Mouse (Mus musculus): ENCODE measurements around the gene Sel1l. TPM values are rescaled to one million over a fixed set of nuclear protein-coding genes. Genes with fewer than 3 reads are reported as not detected.
"Not testable (repeated sequence)": the region's sequence is repeated elsewhere in the genome, so short reads cannot be mapped to it uniquely, and the experiment has no call there.

Sel1l gene
- total RNA-seq, 2 experiments from 2014 or later: 170 to 176 TPM

DNA sequence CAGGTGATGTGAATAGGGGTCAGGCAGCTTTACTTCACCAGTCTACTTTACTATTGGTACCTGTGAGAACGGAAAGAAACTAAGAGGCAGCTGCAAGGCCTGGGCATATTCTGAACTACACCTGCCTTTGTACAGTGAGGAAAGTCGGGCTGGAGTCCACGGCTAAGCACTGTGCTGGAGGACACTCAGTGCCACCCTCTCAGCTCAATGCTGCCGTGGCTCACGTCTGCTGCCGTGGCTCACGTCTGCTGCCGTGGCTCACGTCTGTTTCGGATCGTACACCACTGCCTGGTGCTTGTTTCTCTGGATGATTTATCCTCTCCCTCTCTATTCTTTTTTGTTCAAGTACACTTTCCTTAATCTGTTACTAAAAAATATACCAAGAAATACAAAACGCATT, 28.5 kb downstream of the Sel1l start:
- no peak for DNase-seq (ENCODE audit: low spot score in 2 of 2)

DNA sequence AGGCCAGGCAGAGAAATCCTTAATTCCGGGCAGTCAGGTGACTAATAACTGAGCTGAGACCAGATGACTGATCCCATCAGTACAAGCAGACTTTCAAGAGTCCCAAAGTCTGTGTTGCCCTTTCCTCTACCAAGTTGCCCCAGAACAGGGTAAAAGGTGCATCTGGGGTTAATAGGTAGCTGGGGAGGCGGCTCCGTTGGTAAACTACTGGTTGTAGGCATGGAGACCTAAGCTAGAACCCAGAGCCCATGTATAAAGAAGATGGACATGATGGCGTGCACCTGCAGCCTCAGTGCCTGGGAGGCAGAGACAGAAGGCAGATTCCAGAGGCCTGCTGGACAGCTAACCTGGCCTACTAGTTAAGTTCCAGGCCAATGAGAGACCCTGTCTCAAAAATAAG, 30.2 kb downstream of the Sel1l start:
- no peak for DNase-seq (ENCODE audit: low spot score in 2 of 2)

GRCm38 (mm10) chr12:91815990-91816389, 33.0 kb downstream of the Sel1l start:
- no peak for DNase-seq (ENCODE audit: low spot score in 2 of 2)

- DNase-seq (ENCODE audit: low spot score in 2 of 2): no peak
Measured at GRCm38 (mm10) chr12:91815552-91815951, 33.4 kb downstream of the Sel1l start.

DNA sequence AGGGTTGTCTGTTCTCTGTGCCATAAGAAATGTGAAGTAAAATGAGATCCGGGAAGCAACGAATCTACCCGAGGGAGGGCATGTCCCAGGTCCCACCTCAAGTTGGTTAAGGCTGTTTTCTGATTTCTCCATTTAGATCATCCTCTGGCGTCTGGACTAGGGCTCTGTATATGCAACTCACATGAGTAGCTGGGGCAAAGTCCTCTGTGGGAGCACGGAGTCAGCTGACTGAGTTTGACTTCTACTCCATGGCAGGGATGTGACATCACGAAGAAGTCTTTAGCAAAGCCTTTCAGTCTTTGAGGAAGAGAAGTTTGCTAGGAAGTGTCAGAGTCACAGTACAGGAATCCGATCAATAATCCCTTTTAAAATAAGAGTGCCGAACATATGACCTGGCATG, 40.0 kb downstream of the Sel1l start:
- no peak for DNase-seq (ENCODE audit: low spot score in 2 of 2)

- DNase-seq (ENCODE audit: low spot score in 2 of 2): no peak
Measured at GRCm38 (mm10) chr12:91807761-91808160, 41.2 kb downstream of the Sel1l start.

DNA sequence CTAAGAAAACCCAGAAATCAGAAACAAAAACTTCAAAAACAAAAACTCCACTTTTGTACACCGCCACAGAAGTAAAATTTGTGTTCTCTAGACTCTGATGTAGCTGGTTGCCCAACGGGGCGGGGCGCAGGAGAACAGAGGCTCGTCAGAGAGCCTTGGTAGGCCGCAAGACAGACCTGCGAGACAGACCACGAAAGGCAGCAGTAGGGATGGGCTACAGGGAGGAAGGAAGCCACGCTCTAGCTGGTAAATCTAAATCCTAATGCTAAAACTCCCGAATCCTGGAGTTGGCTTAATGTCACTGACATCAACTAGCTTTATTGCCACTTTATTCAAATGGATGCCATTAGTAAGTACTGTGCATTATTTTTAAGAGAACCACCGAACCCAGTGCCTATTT, 41.9 kb downstream of the Sel1l start:
- no peak for DNase-seq (ENCODE audit: low spot score in 2 of 2)

DNA sequence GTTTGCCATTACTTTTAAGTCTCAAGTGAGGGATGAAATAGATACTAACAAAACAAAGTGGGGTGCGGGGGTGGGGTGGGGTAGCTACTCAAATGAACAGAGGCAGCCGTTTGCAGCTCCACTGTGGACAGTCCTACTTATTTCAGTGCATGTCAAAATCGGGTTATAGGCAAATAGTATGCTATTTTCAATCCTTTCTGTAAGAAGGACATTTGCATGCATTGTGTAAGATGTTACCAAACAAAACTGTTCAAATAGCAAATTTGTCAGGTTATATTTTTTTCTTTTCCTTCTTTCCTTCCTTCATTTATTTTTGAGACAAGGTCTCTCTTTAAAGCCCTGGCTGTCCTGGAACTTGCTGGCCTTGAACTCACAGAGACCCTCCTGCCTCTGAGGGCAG, 44.7 kb downstream of the Sel1l start:
- DNase-seq (ENCODE audit: low spot score in 2 of 2): no peak

GRCm38 (mm10) chr12:91803207-91803932, 45.6 kb downstream of the Sel1l start:
- no peak for DNase-seq (ENCODE audit: low spot score in 2 of 2)

DNA sequence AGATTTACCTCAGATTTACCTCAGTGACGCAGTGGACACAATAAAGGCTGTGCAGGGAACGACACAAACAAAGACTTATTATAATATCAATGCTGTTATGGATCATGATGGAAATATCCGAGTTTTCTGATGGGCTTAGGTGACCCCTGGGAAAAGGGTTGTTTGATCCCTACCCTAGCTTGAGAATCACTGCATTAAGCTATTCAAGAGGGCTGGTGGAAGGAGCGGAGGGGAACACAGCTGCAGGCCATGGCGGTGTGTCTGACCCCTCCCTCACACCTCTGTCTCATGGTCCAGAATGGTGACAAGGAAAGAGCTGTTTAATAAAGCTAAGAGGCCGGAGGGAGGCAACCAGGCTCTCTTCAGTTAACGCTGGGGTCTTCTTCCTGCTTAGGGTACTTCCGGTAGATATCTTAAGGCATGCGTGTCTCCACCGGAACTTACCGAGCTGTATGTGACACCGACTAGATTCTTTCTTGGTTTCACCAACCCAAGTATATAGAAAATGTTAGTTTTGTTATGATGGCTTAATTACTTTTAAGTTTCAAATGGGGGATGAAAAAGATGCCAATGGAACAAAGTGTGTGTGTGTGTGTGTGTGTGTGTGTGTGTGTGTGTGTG, 46.3 kb downstream of the Sel1l start:
- DNase-seq (ENCODE audit: low spot score in 2 of 2): no peak

- no peak for DNase-seq (ENCODE audit: low spot score in 2 of 2)
Measured at GRCm38 (mm10) chr12:91800861-91801385, 48.0 kb downstream of the Sel1l start.

DNA sequence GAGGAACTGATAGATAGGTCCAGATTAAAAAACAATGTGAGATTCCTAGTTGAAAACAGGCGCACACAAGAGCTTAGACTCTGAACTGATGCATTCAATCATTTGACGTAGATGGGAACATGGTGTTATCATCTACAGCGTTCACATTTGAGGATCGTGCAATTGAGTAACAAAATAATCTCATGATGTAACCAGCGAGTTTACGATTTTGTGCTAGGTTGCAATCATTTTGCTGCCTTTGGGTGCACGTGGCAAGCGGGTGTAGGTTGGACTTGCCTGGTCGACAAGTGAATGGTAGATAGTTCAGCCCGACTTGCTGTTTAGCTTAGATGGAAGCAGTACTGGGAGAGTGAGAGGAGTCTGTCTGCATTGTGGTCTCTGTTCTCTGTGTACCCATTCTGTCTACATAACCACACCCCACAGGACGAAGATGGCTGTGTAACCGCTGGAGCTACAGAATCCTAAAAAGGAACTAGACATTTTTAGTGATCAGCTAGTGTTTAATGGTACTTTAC, 49.1 kb downstream of the Sel1l start:
- DNase-seq (ENCODE audit: low spot score in 2 of 2): no peak

- DNase-seq (ENCODE audit: low spot score in 2 of 2): no peak
Measured at GRCm38 (mm10) chr12:91799379-91799773, 49.6 kb downstream of the Sel1l start.

DNA sequence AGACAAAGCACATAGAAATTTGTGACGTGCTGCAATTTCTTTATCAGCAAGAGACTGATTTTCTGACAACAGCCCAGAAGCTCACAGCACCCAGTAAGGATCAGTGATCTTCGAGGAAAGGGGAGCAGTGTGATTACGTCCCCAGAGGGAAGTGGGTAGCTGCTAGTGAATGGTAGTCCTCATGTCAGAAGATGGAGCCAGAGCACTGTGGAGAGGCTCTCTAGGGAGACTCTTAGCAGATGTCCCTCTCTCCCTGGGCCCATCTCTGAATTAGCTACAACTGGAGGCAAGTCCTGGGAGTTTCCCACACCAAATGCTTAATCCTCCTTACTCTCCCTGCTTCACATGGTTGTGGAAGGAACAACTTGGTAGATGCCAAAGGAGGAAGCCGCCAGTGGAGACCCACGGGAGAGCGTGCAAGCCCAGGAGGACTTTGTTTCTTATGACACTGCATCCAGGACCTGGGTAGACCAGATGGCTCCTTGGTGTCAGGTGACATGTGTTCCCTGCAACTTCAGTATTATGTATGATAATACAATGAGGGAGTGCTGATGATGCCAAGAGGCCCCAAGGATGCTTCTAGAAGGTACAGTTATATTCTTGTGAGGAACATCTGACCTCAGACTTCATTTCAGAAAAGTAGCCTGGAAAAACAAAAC, 50.1 kb downstream of the Sel1l start:
- no peak for DNase-seq (ENCODE audit: low spot score in 2 of 2)

DNA sequence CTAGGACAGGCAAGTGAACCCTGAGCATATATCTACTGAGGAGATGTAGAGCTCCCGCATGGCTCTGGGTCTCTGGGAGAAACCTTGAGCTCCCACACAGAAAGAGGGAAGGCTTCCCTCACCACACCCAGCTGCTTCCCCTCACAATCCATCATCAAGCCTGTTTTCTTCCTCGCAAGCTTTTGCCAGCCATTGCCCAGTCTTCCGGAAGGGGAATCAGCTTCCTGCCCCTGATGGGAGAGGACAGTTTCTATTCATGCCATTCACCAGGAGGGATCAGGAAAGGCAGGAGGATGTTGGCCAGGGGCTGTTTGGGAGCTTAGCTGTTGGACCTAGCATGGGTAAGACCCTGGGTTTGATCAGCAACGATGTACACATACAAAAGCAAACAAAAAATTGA, 52.2 kb downstream of the Sel1l start:
- no peak for DNase-seq (ENCODE audit: low spot score in 2 of 2)

- DNase-seq (ENCODE audit: low spot score in 2 of 2): no peak
Measured at GRCm38 (mm10) chr12:91793266-91793665, 55.7 kb downstream of the Sel1l start.

DNA sequence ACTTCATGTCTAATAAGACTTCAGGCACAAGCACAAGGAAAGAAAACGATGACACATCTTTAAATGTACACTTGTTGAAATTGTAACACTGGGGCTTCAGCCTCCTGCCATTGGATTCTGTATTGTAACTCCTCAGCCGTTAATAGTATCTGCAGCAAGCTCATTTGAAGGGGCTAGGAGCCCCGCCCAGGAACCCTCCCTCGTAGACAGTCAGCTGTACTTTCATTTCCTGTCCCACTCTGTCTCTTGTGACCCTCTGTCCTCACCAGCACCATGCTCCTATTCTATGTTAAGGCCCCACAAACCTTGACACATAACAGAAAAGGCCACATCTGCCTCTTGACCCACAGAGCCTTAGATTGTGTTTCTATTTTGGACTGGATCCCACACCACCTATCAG, 57.1 kb downstream of the Sel1l start:
- no peak for DNase-seq (ENCODE audit: low spot score in 2 of 2)

DNA sequence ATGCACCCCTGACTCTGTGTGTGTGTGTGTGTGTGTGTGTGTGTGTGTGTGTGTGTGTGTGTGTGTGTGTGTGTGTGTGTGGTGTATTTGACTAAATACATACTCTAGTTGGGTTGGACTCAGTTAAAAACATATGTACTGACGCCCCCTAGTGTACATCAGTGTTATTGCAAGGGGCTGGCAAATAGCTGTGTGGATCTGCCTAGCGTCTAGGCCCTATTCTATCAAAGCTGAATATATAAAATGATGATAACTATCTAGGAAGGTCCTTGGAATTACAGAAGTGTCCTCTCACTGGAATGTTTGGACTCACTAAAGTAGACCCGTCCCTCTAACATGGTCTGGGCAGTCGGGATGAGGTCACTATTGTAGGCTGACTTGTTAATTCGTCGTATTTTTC, 59.2 kb downstream of the Sel1l start:
- DNase-seq (ENCODE audit: low spot score in 2 of 2): peak in 1 of 2 experiments; percentile 34

GRCm38 (mm10) chr12:91788446-91788845, 60.5 kb downstream of the Sel1l start:
- DNase-seq (ENCODE audit: low spot score in 2 of 2): not testable (repeated sequence)

DNA sequence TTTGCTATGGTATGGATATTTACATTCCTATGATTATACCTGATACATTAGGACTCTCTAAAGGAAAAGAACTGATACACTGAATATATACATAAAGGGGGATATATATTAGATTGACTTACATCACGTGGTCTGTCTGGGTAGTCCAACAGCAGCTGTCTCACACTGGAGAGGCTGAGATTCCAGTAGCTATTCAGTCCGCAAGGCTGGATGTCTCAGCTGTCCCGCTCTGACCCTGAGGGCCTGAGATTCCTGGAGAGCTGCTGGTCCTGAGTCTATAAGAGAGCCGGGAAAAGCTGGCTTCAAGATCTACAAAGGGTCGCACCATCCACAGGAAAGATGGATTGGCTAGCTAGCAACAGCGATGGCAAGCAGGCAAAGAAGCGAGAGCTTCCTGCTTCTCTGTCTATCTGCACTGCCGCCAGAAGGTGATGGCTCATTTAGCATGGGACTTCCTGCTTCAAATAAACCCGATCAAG, 61.0 kb downstream of the Sel1l start, which contains the start of gene Ston2:
TSS of gene Ston2 (minus strand) at position 429 of the 479 bp plus-strand sequence.
- no peak for DNase-seq (ENCODE audit: low spot score in 2 of 2)

GRCm38 (mm10) chr12:91786355-91786754, 62.6 kb downstream of the Sel1l start:
- no peak for DNase-seq (ENCODE audit: low spot score in 2 of 2)

DNA sequence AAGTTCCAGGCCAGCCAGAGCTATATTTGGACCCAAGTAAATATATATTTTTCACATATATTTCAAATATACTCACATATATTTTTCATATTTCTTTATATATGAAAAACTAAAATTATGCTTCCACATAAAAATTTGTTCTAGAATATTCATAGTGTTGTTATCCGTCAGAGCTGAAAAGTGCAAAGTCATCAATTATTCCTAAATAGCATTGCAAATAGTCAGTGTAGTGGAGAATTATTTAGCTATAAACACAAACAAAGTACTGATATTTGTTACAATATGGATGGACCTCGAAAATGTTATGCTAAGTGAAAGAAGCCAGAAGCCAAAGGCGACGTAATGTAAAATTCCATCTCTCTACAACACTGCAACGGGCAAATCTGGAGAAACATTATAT, 67.5 kb downstream of the Sel1l start:
- no peak for DNase-seq (ENCODE audit: low spot score in 2 of 2)

Data from adrenal gland, postnatal 4 days (tissue).